Mouse (Mus musculus) G1E-ER4 (cell line): ENCODE data around the gene Rhox2e. TPM values are rescaled to one million over a fixed set of nuclear protein-coding genes. Genes with fewer than 3 reads are reported as not detected.
"Not testable (repeated sequence)": the region's sequence is repeated elsewhere in the genome, so short reads cannot be mapped to it uniquely, and the experiment has no call there.

ENCODE experiments used
- GATA1 ChIP-seq: IDR thresholded peaks from one replicate; pipeline ENCODE4 v1.8.0; 2012; ENCODE audit warnings: low read length, inconsistent platforms
- polyA plus RNA-seq: library from polyadenylated mRNA; stranded (reverse); fragments of >175 nt; gene quantifications from 2 replicates; pipeline ENCODE4 v1.2.3, GENCODE M21; 2012

The Rhox2e gene
- not detected in 2 replicates for polyA plus RNA-seq

DNA sequence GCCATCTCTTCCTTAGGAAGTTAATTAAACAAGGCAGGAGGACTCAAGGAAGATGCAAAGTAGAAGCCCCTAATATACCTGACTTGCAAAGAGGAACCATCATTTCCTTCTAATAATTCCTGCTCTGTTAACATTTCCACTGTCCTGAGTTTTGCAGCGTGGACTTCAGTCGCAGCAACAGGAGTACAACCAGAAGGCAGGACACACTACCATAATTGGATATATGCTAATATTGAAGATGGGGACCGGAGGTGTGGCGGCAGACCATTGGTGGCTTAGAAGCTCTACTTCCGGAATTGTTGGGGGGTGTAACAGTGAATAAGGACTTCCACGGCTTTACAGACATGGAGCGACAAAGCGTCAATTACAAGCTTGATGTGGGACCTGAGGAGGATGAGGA is at the start of gene Rhox2e:
Rhox2e (plus strand) TSS at position 301 of the 400 bp plus-strand sequence.
- TF ChIP-seq GATA1: not testable (repeated sequence)

DNA sequence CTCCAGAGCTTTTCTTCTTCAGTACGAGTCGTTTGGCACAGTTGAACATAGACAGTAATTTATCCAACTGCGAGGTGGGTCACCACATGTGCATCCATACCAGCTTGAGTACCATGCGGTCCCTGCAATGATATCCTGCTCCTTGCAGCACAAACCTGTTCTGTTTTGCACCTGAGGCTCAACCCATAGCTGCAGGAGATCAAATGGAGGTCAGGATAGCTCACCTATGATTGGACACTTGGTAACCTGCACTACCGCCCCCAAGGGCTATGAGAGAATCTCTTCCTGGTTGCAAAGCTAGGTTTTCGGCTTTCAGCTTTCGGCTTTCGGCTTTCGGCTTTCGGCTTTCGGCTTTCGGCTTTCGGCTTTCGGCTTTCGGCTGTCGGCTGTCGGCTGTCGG is 16.2 kb upstream of the Rhox2e start, which contains the start of gene Rhox4d:
Rhox4d (plus strand) TSS at position 301 of the 400 bp plus-strand sequence.
- TF ChIP-seq GATA1: not testable (repeated sequence)

DNA sequence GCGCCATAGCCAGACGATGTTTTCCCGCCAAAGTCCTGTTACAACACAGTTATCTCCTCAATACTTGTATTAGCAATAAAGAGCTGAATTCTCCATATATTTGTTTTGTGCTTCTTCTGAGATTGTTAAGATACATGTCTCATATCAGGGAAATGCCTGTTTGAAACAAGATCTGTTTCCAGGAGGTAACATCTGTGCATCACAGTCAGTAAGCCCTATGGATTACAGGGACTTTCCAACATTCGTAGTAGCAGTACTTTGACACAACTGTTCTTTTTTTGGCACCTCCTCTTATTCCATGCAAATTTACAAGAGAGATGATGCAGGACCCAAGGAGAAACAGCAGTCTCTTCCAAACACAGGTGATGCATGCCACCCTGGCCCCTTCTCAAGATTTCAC is 11.5 kb downstream of the Rhox2e start, which contains the start of gene Rhox3e:
Rhox3e (plus strand) TSS at position 301 of the 400 bp plus-strand sequence.
- TF ChIP-seq GATA1: not testable (repeated sequence)

DNA sequence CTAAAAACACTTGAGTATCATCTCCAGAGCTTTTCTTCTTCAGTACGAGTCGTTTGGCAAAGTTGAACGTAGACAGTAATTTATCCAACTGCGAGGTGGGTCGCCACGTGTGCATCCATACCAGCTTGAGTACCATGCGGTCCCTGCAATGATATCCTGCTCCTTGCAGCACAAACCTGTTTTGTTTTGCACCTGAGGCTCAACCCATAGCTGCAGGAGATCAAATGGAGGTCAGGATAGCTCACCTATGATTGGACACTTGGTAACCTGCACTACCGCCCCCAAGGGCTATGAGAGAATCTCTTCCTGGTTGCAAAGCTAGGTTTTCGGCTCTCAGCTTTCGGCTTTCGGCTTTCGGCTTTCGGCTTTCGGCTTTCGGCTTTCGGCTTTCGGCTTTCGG is 26.9 kb downstream of the Rhox2e start, which contains the start of gene Rhox4e:
Rhox4e (plus strand) TSS at position 301 of the 400 bp plus-strand sequence.
- not testable (repeated sequence) for TF ChIP-seq GATA1

- TF ChIP-seq GATA1: not testable (repeated sequence)
Observed at GRCm38 (mm10) chrX:37571105-37571504, 40.9 kb downstream of the Rhox2e start, which contains the start of gene Rhox2f. Gene Rhox2f (plus strand): TSS chrX:37571405.

- TF ChIP-seq GATA1: not testable (repeated sequence)
Observed at GRCm38 (mm10) chrX:37580692-37581091, 50.4 kb downstream of the Rhox2e start, which contains the start of gene Rhox3f. Gene Rhox3f (plus strand): TSS chrX:37580992.

Other genes starting within 250 kb of the Rhox2e start
- not detected in 2 replicates for gene Rhox3a2, start 150.4 kb upstream of the Rhox2e start, polyA plus RNA-seq
- not detected in 2 replicates for gene Rhox4a2, start 139.6 kb upstream of the Rhox2e start, polyA plus RNA-seq
- not detected in 2 replicates for gene Rhox2b, start 118.4 kb upstream of the Rhox2e start, polyA plus RNA-seq
- not detected in 2 replicates for gene Rhox4b, start 98.0 kb upstream of the Rhox2e start, polyA plus RNA-seq
- gene Rhox2c, start 76.8 kb upstream of the Rhox2e start, polyA plus RNA-seq: not detected in 2 replicates
- gene Rhox3c, start 71.9 kb upstream of the Rhox2e start, polyA plus RNA-seq: not detected in 2 replicates
- not detected in 2 replicates for gene Rhox4c, start 50.1 kb upstream of the Rhox2e start, polyA plus RNA-seq
- 0.12 and 0.18 TPM in 2 replicates for gene Rhox2d, start 37.0 kb upstream of the Rhox2e start, polyA plus RNA-seq
- not detected in 2 replicates for gene Rhox4d, start 16.1 kb upstream of the Rhox2e start, polyA plus RNA-seq
- not detected in 2 replicates for gene Rhox3e, start 11.6 kb downstream of the Rhox2e start, polyA plus RNA-seq
- not detected in 2 replicates for gene Rhox4e, start 27.0 kb downstream of the Rhox2e start, polyA plus RNA-seq
- not detected in 2 replicates for gene Rhox2f, start 41.0 kb downstream of the Rhox2e start, polyA plus RNA-seq
- not detected in 2 replicates for gene Rhox3f, start 50.5 kb downstream of the Rhox2e start, polyA plus RNA-seq
- gene Rhox4f, start 77.3 kb downstream of the Rhox2e start, polyA plus RNA-seq: not detected in 2 replicates
- gene Rhox3g, start 98.2 kb downstream of the Rhox2e start, polyA plus RNA-seq: not detected in 2 replicates
- gene Rhox2g, start 113.0 kb downstream of the Rhox2e start, polyA plus RNA-seq: not detected in 2 replicates
- not detected in 2 replicates for gene Rhox4g, start 120.9 kb downstream of the Rhox2e start, polyA plus RNA-seq
- not detected in 2 replicates for gene Rhox3h, start 138.3 kb downstream of the Rhox2e start, polyA plus RNA-seq
- gene Rhox2h, start 142.8 kb downstream of the Rhox2e start, polyA plus RNA-seq: 0.17 and 0.24 TPM in 2 replicates